In the genomic region with DNA sequence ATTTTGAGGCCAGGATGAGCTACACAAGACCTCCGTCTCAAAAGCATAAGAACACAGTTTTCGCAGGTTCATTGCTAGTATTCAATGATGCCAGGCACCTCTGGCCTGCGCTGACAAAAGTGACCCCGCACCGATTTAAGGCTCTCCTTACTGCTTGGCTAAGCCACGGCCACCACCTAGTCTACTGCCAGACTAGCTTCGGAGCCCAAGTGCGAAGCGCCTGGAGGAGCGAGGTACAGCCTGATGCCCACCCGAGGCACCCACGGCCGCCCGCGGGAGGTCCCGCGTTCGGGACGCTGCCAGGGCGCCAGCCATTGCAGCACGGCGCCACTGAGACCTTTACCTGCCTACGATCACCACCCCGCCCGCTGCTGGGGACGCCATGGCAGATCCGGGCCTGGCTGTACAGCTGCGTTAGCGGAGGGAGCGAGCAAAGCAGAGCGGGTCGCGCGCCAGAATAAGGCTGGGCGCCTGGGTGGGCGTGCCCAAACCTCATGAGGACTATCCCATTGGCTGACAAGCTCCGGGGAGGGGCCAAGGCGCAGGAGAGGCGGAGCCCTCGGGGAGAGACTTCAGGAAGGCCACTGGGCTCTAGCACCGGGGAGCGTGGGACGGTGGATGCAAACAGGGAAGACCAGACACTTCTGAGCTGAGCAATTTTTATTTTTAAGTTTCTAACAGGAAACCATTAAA, we compare ENCODE assay signal across 8 mouse cellular contexts. TPM values are rescaled to one million over a fixed set of nuclear protein-coding genes. Genes with fewer than 3 reads are reported as not detected.
DNase-seq lines count a peak whose midpoint lies in the region; ATAC-seq lines count a peak whose summit lies in the region.

Gene Cryl1, minus strand, starts transcription at position 465 of the 693 bp plus-strand sequence.

- intact Hi-C loops in gastrocnemius, postnatal 14 days (cut with DNase I; ENCODE audit: low total_unique reads) = no loop called here
- intact Hi-C loops in left cerebral cortex, postnatal 10 days (cut with DNase I) = no loop called here

- peak; percentile 97 to 99 for DNase-seq in adrenal gland, adult (ENCODE audit: inconsistent age in 2 of 2, low spot score in 1 of 2)
- DNase-seq in embryo, embryonic 10.5 days (ENCODE audit: low spot score) = peak; percentile 98
- peak; percentile 97 for DNase-seq in gastrocnemius, postnatal 14 days
- DNase-seq in left cerebral cortex, postnatal 10 days (ENCODE audit: extremely low spot score in 1 of 2, low spot score in 2 of 2) = peak; percentile 93 to 98
- DNase-seq in right cerebral cortex, postnatal 25 days = peak; percentile 94
- DNase-seq in urinary bladder, postnatal 4 days (ENCODE audit: low spot score in 2 of 2) = peak; percentile 95 to 97

- peak; percentile 100 for ATAC-seq in inflammation-experienced regulatory T-cells, adult 6 months
- peak; percentile 99 for ATAC-seq in megakaryocyte-erythroid progenitor cell, adult 5-6 weeks (replicated peaks; ENCODE audit: low FRiP score, low TSS enrichment, poor library complexity, severe bottlenecking)

RNA-seq across cellular contexts. Expression of gene Cryl1, which starts in this region (rescaled TPM):
- 1 to 10 TPM; 3.8 to 4.7 TPM for total RNA-seq in gastrocnemius, postnatal 14 days (2021)
- 10 to 100 TPM; 14.0 to 26.1 (median 18.7) TPM for polyA plus RNA-seq in inflammation-experienced regulatory T-cells, adult 6 months (2017; shearing (Covaris generic))
- total RNA-seq in left cerebral cortex, postnatal 10 days (2021) = 10 to 100 TPM; 24.1 to 25.8 TPM
- 28.4 and 38.5 TPM in 2 replicates for total RNA-seq in megakaryocyte-erythroid progenitor cell, adult 5-6 weeks (2014; fragmentation: Nextera tagmentation)
- total RNA-seq in megakaryocyte-erythroid progenitor cell, adult 5-6 weeks (2017) = 17.4 and 34.9 TPM in 2 replicates

Comparison
In these comparisons a context has a peak if more than half of its experiments do, and no peak if none do; other contexts are left out.
1. Peak in every context shown above with its lines: DNase-seq and ATAC-seq.